Mouse (Mus musculus): ENCODE results near the gene Rybp. TPM values are rescaled to one million over a fixed set of nuclear protein-coding genes. Genes with fewer than 3 reads are reported as not detected.

Gene Rybp
- total RNA-seq, 2 experiments from 2014 or later = 17.3 to 28.3 TPM

DNA sequence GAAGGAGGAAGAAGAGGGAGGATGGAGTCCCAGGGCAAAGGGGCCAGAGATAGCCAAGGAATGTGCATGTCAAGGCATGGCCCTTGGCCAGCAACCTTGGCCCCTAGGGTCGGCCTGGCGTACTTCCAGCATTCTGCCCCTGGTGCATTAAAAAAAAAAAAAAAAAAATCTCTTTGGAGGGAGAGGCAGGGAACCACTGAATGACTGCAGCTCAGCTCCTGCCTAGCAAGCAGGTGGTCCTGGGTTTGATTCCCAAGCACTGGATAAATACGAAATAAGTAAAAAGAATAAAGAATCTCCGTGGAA lies 1.4 kb upstream of the Rybp start:
- no peak for ATAC-seq (ENCODE audit: poor library complexity, severe bottlenecking)

DNA sequence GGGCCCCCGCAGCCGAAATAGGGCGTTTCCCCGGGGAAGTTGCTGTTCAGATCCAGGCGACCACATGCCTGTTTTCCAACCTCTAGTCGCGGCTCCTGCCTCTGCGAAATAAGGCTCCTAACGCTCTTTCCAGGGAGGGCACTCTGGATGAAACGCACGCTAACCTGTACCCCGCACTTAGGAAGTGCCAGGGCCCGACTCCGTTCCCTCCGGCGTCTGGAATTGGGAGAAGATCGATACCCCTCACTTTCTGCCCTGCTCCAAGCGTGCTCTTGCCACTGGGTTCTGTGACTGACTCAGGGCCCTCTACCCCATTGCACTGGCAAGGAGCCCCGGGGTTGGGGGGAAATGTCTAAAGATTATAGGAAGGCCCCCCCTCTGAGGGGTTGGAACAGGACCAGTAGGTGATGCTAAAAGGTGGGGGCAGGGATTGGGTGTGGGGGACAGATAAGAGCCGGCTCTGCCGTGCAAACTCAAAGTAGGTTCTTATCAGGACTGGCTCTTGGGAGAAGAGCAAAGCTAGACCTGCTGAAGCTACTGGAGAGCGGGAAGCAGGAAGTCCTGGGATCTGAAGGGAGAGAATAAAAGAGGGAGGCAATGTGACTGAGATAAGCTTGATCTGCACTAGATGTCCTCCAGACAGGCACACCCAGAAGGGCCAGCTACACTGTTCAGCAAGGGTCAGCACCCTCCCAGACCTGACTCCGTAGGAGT lies 888 bp upstream of the Rybp start:
- ATAC-seq (ENCODE audit: poor library complexity, severe bottlenecking) = no peak; the same call in 1 of the 2 replicates

DNA sequence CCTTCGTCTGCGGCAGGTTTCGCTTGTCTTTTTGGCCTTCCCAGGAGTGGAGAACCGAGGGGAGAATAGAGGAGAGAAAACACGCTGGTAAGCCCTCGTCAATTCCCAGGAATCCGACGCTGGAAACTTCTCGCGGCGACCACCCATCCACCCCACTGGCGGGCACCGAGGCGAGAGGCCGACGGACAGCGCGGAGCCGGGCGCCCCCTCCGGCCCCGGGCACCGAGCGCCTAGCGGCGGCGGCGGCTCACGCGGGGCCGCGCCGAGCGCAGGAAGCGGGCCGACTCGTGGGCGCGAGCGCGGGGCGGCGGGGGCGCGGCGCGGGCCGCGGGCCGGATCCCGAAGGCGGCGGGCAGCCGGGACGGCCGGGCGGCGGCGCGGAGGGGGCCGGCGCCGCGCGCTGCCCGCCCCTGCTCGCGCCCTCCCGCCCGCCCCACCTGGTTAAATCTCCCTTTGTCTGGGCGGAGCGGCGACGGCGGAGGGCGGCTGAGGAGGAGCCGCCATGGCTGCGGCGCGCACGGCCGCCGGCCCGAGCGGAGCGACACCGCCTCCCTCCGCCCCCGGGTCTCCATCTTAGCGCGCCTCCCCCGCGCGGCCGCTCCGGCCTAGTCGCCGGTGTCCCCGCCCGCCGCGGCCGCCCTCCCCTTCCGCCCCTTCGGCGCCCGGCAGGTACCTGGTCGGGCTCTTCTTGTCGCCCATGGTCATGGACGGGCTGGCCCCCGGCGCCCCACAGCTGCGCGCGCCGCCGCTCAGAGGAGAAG lies 532 bp downstream of the Rybp start:
- peak; percentile 43 for ATAC-seq (ENCODE audit: poor library complexity, severe bottlenecking)

DNA sequence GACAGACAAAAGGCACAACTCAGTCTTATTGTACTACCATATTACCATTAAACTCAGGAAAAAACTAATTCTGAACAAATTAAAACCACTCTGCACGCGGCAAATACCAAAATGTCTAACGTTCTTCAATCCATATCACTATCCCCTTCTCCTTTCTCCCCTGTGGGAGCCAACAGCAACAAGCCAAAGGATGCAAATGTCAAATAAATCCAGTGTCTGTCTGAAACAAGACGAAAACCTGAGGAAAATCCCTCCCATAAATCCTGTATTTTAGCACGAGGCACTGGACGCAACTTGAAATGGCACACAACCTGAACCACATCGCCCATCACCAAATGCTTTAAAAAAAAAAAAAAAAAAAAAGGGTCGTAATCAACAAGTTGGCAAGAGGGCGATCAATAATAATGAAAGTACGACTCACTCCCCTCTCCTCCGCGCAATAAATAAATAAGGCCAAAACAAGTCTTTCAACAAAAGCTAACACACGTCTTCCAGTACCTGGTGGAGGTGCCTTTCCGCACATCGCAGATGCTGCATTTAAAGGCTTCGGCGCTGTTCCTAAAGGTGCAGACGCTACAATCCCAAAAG lies 1.2 kb downstream of the Rybp start:
- no peak for ATAC-seq (ENCODE audit: poor library complexity, severe bottlenecking)

DNA sequence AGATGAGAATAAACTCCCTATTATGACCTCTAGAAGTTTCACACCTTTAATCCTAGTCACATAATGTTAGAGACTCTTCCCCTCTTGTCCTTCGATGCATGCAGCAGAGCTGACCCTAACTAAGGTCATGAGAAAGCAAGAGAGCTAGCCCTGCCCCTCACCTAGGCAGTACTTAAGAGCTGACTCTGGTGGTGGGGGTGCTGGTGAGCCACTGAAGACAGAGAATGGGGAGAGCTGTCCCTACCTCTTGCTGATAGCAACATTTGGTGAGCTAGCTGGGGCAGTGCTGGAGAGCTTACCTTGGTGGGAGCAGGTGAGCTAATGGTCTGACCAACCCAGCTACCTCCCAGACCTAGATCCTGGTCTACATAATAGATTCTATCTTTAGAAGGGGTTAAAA lies 8.4 kb downstream of the Rybp start:
- no peak for ATAC-seq (ENCODE audit: poor library complexity, severe bottlenecking)

DNA sequence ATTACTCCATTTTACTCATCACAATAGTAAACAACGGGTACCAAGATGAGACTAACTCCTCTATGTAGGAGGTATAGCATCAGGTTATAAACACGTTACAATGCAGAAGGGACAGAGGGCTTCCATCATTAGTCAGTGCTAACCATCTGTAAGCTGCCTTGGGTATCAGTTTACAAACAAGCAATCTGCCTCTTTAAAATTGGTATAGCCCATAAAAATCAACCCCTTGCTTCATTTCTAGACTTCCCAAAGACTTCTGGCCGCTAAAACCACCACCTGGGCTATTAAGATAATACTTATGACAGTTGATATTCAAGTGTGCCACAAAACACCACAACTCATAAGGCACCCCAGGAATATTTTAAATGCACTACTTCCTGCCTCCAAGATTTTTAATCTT lies 10.9 kb downstream of the Rybp start:
- ATAC-seq (ENCODE audit: poor library complexity, severe bottlenecking) = no peak

DNA sequence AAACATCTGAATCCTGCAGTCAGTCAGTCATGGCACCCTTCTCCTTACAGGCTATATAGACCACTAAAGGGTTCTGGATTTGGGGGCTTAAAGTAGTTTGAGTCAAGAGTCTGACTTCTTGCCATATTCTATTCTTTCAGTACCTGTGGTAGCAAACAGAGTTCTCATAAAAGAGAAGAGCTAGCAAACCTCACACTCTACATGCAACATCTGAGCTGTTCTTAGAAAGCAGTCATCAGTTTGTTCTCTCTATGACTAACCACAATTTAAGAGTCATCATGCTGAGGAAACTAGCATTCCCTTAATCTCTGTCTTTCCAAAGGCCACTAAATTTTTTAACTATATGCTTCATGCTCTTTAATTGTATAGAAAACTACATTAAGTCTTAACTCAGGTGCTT lies 11.6 kb downstream of the Rybp start:
- no peak for ATAC-seq (ENCODE audit: poor library complexity, severe bottlenecking)

DNA sequence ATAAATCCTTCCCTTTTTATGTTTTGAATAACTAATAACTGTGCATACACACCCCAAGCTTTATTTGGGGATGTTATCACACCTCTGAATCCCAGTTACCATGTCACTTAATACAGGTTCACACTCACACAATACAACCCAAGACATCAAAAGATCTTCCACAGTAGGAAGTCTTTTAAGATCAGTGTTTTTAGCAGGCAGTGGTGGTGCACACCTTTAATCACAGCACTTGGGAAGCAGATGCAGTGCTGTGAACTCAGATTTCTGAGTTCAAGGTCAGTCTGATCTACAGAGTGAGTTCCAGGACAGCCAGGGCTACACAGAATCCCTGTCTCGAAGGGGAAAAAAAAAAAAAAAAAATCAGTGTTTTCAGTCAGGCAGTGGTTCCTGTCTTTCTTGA lies 13.7 kb downstream of the Rybp start:
- ATAC-seq (ENCODE audit: poor library complexity, severe bottlenecking) = no peak

DNA sequence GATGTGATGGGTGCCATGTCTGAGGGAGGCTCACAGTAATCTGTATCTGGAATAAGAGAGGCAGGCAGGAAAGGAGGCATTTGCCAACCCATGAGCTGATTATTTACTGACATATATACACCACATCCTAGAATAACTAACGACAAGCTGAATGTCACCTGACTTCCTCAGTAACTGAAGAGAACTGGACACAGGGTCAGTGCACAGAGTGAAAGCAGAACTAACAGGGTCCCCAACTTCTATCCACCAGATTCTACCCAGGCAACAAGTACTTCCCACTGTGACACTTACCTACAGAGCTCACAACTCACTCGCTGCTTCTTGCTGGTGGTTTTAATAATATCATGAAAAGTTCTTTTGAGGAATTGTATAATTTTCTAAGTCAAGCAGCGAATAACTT lies 15.3 kb downstream of the Rybp start:
- peak; percentile 93 for ATAC-seq (ENCODE audit: poor library complexity, severe bottlenecking)

DNA sequence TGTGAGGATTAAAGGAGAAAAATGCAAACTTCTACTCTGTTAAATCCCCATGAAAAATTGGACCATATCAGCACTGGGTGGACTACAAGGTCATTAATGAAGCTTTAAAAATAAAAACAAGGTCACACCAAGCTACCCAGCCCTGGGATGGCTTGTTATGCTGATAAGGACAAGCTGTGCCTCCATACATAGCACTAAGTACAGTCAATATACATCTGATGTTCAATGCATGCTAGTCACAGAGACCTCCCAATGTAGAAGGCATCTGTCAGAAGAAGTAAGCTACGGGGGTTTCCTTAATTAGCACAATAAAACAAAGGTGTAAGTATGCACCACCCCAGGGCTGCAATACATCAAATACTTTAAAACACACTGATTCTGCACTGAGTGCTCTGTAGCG lies 16.5 kb downstream of the Rybp start:
- no peak for ATAC-seq (ENCODE audit: poor library complexity, severe bottlenecking)

DNA sequence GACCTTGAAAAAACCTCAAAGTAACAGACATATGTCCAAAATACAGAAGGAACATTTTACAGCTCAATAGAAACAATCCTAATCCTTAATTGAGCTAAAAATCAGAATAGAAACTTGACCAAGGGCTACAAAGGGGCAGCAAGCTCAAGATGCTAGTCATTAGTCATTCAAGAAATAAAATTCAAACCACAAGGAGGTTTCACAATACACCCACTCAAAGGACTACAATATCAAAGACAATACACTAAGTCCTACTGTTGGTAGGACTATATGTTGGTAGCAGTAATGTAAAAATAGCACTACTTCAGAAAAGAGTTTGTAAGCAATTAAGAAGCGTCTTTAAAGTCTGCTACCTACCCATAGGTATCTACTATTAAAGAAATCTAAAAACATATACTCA lies 27.7 kb downstream of the Rybp start:
- no peak for ATAC-seq (ENCODE audit: poor library complexity, severe bottlenecking)

DNA sequence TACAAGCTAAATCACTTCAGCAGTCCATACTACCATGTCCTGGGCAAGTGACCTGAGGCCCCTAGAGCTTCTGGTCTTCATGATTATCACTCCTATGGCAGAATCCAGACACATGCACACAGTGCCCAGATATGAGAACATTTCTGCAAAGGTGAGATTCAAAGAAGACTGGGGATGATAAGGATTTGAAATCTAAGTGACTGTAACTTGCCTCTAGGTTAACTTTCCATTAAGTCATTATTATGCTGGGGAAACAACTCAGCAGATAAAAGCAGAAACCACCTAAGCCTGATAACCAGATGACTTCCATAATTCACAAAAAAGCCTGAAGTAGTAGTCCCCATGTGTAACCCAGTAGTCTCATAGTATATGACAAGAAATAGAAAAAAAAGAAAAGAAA lies 29.0 kb downstream of the Rybp start:
- ATAC-seq (ENCODE audit: poor library complexity, severe bottlenecking) = no peak

DNA sequence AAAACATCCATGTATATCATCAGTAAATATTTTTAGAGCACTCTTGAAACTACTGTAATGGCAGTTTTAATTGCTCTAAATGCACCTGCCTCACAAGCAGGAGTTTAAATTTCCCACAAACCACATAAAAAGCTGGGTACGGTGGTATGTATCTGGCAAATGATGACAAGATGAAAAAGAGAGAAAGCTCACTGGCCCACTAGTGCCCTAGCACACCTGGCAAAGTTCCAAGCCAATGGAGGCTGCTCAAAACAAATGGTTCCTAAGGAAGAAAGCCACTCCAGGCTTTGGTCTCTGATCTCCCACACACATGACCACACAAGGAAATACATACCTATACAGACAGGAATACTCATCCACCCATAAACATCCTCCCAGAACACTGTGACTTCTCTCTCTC lies 31.9 kb downstream of the Rybp start:
- no peak for ATAC-seq (ENCODE audit: poor library complexity, severe bottlenecking)

DNA sequence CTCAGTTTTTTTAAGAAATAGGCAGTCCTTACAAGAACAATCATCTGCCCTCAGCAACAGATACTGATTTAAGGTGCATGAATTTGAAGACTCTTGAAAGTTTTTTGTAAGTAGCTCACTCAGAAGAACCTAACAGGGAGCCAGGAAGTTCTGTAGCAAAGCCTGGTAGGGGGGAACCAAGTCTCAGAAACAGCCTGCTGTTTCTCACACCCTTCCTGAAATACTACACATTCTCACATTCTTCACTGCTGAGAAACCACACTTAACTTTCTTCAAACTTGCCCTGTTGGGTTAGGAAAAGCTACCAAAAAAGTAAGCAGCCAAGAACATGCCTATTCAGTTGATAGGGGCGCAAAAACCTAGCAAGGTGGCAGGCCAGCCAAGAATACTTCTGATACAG lies 32.6 kb downstream of the Rybp start:
- ATAC-seq (ENCODE audit: poor library complexity, severe bottlenecking) = no peak

DNA sequence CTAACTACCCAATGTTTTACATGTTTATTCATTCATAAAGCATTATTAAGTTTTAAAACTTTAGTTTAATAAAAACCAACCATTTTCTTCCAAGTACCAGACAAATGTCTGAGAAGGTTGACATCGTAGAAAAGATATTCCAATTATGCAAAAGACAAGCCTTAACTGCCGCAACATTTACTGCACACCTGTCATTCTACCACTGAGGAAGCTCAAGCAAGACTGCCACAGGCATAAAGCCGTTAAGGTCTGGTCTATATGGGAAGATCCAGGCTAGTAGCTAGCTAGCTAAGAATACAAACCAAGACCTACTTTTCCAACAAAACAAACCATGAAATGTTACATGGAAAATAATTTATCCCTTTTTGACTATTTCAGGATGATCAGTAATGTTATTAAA lies 42.8 kb downstream of the Rybp start:
- no peak for ATAC-seq (ENCODE audit: poor library complexity, severe bottlenecking)

DNA sequence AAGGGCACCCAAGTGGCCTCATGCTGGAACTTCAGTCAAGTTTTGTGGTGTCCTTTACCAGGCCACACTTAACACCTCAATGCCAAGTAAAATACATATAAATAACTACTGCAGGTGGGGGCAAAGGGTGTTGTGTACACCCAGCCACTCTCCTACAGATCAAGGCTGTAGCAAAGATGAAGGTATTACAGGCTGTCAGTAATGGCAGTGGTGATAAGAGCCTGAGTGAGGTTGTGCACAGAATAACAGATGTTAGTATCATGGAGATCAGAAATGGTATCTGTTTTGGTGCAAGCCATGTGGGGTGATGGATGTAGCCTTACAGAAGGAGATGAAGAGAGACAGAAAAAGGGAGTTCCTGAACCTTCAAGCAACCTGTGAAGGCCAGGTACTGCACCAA lies 52.2 kb downstream of the Rybp start:
- ATAC-seq (ENCODE audit: poor library complexity, severe bottlenecking) = no peak

DNA sequence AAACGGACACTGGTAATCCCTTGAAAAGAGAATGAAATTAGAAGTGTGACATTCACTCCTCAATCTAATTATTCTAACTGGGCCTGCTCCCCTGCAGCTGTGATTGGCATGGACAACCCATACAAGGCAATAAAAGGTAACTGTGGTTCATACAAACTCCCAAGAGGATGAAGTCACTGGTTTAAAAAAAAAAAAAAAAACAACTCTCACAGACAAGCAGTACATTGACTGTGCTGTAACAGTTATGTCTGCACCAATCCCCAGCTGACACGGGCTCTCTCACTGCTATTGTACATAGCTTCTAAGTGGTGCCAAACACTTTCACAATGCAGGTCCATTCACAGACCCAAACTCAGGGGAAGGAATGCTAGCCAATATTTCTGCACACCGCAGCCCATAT lies 53.8 kb downstream of the Rybp start:
- no peak for ATAC-seq (ENCODE audit: poor library complexity, severe bottlenecking)

DNA sequence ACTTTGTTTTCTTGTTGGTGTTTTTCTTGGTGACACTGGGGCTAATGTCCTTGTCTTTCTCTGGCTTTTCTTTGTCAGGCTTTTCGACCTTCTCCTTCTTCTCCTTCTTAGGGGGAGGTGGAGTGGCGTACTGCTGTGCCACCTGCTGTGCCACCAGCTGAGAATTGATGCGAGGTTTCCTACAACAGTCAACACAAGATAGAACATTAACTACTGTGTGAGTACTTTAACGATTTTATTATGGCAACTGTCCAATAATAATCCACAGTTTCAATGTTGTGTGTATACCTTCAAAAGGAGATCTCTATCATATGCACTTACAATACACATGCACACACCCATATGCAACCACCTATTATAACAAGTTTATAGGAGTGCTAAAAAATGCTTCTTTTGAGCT lies 54.2 kb downstream of the Rybp start:
- ATAC-seq (ENCODE audit: poor library complexity, severe bottlenecking) = no peak

DNA sequence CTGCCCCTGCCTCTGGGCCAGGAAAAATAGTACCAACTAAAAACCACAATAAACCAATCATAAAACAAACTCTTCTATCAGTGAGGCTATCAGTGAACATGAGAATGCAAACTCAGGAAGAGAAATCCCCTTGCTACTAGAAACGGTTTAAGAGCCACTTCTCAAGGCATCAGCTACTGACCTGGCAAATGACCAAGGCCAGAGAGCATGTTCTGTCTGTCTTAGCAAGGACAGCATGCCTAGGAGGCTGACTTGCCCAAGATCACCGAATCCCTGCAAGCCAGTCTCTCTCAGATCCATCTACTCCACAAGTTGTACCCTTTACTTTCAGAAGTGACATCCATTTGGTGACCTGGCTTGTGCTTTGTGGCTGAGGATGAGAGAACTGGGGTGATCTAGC lies 61.1 kb downstream of the Rybp start:
- ATAC-seq (ENCODE audit: poor library complexity, severe bottlenecking) = no peak; the same call in 1 of the 2 replicates

DNA sequence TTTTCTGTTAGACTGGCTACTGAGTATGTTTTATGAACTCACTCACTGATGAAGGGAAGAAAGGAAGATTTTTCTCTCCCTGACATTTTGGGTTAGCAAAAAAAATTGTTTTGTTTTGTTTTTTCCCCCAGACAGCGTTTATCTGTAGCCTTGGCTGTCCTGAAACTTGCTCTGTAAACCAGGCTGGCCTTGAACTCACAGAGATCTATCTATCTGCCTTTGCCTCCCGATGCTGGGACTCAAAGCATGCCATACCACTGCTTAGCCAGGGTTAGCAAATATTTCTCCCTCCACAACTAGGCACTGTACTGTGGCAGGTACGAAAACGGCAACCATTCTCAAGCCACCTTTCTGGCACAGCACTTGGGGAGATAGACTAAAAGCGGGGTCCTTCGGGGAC lies 63.4 kb downstream of the Rybp start:
- ATAC-seq (ENCODE audit: poor library complexity, severe bottlenecking) = no peak

DNA sequence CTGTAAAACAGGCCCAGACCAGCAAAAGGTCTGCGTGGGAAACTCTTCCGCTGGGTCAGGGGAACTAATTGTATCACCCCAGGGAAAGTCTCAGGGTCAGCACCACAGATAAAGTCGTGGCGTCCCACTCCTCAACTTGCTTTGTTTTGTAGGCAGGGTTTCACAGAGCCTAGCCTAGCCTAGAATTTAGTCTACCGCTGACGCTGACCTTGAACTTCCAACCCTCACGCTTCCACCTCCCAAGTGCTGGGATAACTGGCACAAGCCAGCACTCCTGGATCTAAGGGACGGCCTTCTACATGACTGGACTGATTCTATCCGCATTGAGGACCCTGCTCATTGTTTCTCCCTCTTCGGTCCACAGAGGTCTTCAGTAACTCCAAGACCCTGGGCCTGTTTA lies 63.9 kb downstream of the Rybp start:
- ATAC-seq (ENCODE audit: poor library complexity, severe bottlenecking) = no peak

DNA sequence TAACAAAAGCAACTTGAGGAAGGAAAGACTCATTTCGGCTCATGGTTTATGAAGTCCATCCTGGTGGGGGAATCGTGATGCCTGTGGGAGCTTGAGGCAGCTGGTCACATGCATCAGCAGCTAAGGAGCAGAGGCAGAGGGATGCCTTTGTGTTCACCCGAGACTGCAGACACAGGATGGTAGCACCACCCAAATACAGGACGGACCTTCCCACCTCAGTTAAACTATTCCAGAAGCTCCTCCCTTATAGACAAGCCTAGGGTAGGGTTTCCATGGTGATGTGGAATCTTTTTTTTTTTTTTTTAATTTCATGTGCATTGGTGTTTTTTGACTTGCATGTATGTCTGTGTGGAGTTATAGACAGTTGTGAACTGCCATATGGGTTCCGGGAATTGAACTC lies 64.4 kb downstream of the Rybp start:
- no peak for ATAC-seq (ENCODE audit: poor library complexity, severe bottlenecking)

DNA sequence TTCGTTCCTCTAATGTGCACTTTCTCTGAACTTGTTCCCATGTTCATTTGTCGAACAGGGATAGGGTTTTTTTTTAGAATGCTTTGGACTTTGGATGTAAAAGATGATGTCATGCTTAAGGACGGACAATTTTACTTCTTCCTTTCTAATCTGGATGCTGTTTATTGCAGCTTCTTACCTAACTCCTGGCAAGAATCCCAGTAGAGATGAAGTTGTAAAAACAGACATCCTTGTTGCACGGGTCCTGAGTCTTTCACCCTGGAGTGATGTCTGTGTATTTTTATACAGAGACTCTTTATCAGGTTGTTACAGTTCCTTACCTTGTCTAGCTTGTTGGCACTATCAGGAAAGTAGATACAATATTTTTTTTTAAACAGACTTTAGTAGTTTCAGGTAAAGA lies 65.5 kb downstream of the Rybp start:
- ATAC-seq (ENCODE audit: poor library complexity, severe bottlenecking) = no peak
